Mouse (Mus musculus): Measurements from ENCODE around the gene Klkb1.

- TF ChIP-seq MXI1 (IDR thresholded peaks at IDR 0.05; ENCODE audit: low read depth, low read length) = no peak
- no peak for TF ChIP-seq EP300 (IDR thresholded peaks at IDR 0.05; ENCODE audit: low read length)
- no peak for TF ChIP-seq POLR2A (IDR thresholded peaks at IDR 0.05; ENCODE audit: low read depth, low read length)
- TF ChIP-seq E2F4 (IDR thresholded peaks at IDR 0.05; ENCODE audit: insufficient replicate concordance, low read depth, low read length) = no peak
- no peak for TF ChIP-seq USF1 (IDR thresholded peaks at IDR 0.05; ENCODE audit: low read depth, low read length)
- no peak for TF ChIP-seq CTCF (conservative IDR thresholded peaks at IDR 0.05 in 1 of 2, IDR thresholded peaks at IDR 0.05 in 1 of 2; ENCODE audit: low read depth in 2 of 2, low read length in 2 of 2)
- no peak for TF ChIP-seq ETS1 (conservative IDR thresholded peaks at IDR 0.05; ENCODE audit: low read depth, low read length)
- TF ChIP-seq TBP (conservative IDR thresholded peaks at IDR 0.05; ENCODE audit: low read depth, low read length) = no peak
- no peak for TF ChIP-seq MAFK (IDR thresholded peaks at IDR 0.05; ENCODE audit: insufficient replicate concordance, low read length)
- TF ChIP-seq RCOR1 (conservative IDR thresholded peaks at IDR 0.05; ENCODE audit: low read depth, low read length) = no peak
- TF ChIP-seq MAX (IDR thresholded peaks at IDR 0.05; ENCODE audit: low read length) = no peak
- TF ChIP-seq ELF1 (IDR thresholded peaks at IDR 0.05; ENCODE audit: low read depth, low read length) = no peak
- TF ChIP-seq SIN3A (IDR thresholded peaks at IDR 0.05; ENCODE audit: low read length) = no peak
- no peak for TF ChIP-seq USF2 (conservative IDR thresholded peaks at IDR 0.05; ENCODE audit: low read depth, low read length)
Measured at GRCm38 (mm10) chr8:45321365-45321764, 26.7 kb upstream of the Klkb1 start.
